Mouse (Mus musculus) adrenal gland, adult (tissue): ENCODE data around the gene Atxn10.

Source experiments
- DNase-seq, 2 experiments: peaks; one replicate each; pipeline ENCODE4 v3.0.0; 2022 to 2023; ENCODE audit warnings: low spot score in 1 of 2; ENCODE audit not compliant: inconsistent age in 2 of 2

The Atxn10 gene

DNA sequence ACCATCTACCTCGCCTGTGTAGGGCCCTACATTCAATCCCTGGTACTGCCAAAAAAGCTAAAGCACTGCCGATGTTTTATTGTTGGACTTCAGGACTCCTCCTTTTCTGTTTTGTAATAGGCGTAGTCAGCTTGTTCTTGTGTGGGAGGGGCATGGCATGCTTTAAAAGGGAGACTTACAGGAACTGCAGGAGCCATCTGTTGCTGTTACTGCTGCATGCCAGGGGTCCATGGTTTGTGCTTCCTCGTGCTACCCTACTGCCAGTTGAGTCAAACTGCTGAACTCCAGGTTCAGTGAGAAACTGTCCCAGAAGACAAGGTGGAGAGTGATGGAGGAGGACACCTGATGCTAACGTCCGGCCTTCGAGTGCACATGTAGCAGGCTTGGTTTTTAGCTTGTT, 65.9 kb downstream of the Atxn10 start:
- DNase-seq: no peak

DNA sequence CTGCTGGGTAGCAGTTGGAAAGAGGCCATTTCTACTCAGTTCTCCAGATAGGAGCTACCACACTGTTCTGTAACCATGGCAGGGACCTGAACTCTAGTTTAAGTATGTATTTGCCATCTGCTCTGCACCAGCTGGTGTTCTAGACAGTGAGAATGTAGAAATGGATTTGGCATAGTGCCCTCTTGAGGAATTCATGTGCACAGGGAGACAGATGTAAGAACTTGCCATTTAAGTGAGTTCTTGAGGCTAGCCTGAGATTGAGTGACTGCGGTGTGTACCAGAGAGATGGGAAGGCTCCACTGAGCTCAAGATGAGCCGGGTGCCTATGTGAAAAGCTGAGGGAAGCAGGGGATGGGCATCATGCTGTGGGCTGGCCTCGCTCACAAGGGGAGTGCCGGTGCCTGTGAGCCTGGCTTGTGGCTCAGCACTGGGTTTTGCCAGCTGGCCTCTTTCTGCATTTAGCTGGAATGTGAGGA, 67.2 kb downstream of the Atxn10 start:
- peak in 1 of 2 experiments; percentile 53 for DNase-seq

GRCm38 (mm10) chr15:85404739-85405138, 68.7 kb downstream of the Atxn10 start:
- no peak for DNase-seq

GRCm38 (mm10) chr15:85405567-85405966, 69.5 kb downstream of the Atxn10 start:
- DNase-seq: no peak

- DNase-seq: no peak
These were observed 70.8 kb downstream of the Atxn10 start for GRCm38 (mm10) chr15:85406846-85407245.

DNA sequence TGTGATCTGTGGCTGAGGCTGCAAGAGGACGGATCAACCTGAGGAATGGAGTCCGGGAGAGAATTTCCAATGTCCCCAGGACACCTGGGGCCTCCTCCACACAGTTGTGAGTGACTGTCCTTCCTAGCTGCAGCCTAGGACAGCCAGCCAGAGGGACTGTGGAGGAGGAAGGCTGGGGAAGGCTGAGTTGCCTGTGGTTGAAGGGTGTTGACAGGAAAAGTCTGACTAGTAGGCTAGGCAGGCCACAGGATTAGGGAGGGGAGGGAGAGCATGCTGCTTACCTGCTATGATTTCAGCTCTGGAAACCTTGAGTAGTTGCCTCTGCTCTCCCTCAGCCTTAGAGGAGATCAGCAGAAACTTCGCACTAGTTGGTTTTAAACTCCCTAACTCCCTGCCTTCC, 71.3 kb downstream of the Atxn10 start:
- no peak for DNase-seq

- DNase-seq: no peak
These were observed 72.7 kb downstream of the Atxn10 start for GRCm38 (mm10) chr15:85408790-85409189.

GRCm38 (mm10) chr15:85409245-85409783, 73.3 kb downstream of the Atxn10 start:
- DNase-seq: no peak

DNA sequence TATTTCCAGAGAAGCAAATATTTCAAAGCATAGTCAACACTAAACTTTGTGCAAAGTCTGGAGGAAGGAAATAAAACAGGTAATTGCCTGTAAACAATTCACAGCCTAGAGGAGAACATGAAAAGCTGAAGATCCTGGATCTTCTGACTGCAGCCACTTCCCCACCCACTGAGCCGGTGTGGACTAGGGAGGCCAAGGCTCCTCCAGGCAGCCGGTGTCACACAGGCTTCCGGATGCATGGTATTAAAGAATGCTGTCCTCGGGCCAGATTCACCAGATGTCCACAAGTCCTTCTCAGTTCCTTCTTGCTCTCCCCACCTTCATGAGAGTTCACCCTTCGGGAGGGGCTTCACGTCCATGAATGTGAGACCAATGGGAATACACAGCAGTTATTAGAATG, 73.8 kb downstream of the Atxn10 start:
- DNase-seq: no peak

GRCm38 (mm10) chr15:85414620-85415019, 78.6 kb downstream of the Atxn10 start:
- no peak for DNase-seq

DNA sequence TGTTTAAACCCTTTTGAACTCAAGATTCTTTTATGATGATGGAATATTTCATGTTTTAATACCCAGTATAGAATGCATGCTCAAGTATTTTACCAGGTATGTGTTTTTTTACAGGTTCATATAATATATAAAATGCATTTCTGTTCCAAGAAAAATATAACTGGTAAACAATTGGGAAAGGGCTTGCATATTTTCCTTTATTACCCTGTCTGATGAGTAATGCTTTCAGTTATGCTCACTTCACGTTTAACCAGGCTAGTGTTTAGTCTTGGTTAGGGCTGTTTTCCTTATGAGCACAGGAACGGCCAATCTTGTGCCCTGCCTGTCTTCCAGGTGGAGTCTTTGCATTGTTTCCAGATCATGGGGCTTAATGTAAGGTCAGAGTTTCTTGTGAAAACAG, 84.6 kb downstream of the Atxn10 start:
- DNase-seq: no peak

DNA sequence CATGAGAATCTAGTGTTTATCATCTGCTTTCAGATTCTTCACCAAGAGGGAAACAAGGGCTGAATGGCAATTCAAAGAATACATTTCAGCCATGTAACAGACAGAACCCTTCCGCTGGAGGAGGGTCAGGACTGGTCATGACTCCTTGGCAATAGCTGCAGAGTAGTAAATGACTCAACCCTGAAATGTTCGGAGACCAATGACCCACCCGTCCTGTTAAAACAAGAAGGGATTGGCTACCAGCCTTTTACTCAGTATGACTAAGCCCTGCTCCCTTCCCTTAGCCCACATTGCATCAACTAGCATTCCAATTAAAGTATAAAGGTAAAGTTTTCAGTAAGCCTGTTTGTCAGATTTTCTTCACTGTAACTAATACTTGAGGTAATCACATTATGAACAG, 88.2 kb downstream of the Atxn10 start:
- DNase-seq: peak; percentile 69 to 80

GRCm38 (mm10) chr15:85428140-85428539, 92.1 kb downstream of the Atxn10 start:
- no peak for DNase-seq

- DNase-seq: no peak
These were observed 106.5 kb downstream of the Atxn10 start for GRCm38 (mm10) chr15:85442568-85442967.

- DNase-seq: no peak
These were observed 110.6 kb downstream of the Atxn10 start for GRCm38 (mm10) chr15:85446652-85447051.

GRCm38 (mm10) chr15:85456891-85457290, 120.8 kb downstream of the Atxn10 start:
- DNase-seq: no peak

GRCm38 (mm10) chr15:85457838-85458237, 121.8 kb downstream of the Atxn10 start:
- DNase-seq: no peak

DNA sequence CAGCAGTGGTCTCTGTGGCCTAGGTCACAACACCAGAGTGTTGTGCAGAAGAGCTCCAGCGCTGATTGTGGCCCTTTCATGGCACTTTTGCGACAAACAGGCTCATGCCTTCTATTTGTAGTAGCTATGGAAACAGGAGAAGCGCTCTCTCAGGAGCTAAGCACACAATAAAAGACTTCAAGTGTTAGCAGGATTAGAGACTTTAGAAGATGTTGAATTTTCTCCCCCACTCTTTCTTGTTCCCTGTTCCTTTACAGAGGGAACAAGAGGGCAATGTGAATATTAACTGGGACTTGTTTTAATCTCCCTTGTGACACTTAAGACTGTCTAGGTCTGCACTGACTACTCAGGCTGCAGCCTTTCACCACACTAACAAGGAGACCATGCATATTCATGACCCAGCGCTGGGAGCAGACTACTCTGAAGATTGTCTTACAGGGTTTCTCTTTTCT, 122.6 kb downstream of the Atxn10 start:
- DNase-seq: no peak

DNA sequence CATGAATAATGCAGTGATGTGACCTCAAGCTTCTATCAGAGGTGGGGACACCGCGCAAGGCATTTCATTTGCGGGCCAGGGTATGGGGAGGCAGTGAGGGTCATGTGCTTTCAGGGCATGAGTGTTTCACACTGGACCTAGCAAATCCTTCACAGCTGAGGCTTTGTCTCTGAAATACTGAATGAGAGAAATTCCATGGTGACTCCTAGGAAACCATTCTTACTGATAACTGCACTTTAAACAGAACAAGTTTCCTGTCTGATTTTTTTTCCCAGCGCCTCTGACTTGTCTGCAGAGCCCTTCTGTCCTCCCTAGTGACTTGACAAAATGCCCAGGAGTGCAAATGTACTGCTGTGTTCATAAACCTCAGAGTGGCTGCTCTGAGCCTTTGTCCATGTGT, 125.5 kb downstream of the Atxn10 start:
- DNase-seq: no peak

DNA sequence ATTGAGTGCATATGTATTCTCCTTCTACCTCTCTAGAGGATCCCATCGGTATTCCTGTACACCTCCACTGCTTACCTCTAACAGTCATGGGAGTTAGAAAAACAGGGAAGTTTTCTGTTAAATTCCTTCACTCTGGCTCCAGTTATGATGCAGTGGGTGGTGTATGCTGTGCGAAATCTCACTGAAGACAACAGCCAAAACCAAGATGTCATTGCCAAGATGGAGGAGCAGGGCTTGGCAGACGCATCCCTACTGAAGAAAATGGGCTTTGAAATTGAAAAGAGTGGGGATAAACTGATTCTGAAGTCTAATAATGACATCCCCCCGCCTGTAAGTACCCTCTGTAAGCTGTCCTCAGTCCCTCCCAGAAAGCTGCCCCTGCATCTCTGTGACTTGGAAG, 126.1 kb downstream of the Atxn10 start:
- no peak for DNase-seq

GRCm38 (mm10) chr15:85463027-85463790, 127.2 kb downstream of the Atxn10 start:
- DNase-seq: no peak

GRCm38 (mm10) chr15:85464190-85464589, 128.1 kb downstream of the Atxn10 start:
- no peak for DNase-seq
